Mouse (Mus musculus) 3134 (cell line): ENCODE results near the gene Midn.

Experiments used
- DNase-seq: peaks from one replicate; pipeline ENCODE4 v3.0.0-alpha.2; 2011; ENCODE audit warnings: low spot score; ENCODE audit not compliant: insufficient read length; ENCODE audit errors: extremely low read depth

The Midn gene

DNA sequence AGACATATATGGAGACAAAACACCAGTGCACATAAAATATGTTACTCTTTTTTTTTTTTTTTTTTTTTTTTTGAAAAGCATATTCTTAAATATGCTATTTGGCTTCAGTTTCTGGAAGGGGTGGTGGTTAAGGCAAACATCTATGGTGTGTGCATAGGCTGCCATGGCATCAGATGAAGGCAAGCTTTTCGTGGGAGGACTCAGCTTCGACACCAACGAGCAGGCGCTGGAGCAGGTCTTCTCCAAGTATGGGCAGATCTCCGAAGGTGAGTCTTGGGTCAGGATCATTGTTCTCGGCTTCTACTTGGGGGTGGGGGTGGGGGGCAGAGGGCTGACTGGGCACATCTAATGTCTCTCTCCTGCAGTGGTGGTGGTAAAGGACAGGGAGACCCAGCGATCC lies 21.6 kb downstream of the Midn start:
- no peak for DNase-seq

DNA sequence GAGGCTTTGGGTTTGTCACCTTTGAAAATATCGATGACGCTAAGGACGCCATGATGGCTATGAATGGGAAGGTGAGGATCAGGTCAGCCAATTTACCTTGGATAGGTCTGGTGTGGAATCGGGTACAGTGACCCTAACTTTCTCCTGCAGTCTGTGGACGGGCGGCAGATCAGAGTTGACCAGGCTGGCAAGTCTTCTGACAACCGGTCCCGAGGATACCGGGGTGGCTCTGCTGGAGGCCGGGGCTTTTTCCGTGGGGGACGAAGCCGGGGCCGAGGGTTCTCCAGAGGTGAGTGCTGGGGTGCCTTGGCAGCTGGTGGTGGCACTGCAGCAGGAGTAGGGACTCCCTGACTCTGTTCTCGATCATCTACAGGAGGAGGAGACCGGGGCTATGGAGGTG lies 22.0 kb downstream of the Midn start:
- DNase-seq = no peak

DNA sequence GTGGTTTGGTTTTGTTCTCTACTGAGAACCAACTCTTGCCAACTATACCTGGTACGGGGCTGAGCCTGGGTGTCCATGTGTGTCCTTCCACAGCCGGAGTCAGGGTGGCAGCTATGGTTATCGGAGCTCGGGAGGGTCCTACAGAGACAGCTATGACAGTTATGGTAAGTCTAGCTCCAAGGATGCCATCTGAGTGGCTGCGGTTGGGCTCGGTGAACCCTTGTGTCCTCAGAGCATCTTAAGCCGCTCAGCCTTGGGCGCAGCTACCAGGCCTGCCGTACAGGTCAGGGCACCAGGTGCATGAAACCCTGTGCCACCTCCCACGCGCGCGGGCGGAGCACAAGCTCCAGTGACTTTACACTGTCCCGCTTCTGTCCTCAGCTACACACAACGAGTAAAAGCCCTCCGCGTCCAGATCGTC lies 22.5 kb downstream of the Midn start:
- DNase-seq = no peak

DNA sequence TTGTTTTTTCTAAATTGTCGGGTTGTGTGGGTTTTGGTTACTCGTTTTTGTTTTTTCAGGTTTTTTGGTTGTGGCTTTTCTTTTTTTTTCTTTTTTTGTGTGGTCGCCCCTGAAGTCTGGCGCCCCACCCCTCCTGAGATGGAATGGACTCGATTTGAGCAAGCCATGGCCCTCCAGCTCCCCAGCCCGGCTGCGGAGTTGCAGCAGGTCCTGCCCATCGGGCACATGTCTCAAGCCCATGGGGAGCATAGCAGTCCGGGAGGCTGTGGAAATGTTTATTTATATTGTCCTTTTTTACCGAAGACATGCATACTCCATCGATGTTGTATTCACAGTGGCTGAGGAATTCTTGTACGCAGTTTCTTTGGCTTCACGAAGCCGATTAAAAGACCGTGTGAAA lies 23.2 kb downstream of the Midn start:
- DNase-seq = no peak

DNA sequence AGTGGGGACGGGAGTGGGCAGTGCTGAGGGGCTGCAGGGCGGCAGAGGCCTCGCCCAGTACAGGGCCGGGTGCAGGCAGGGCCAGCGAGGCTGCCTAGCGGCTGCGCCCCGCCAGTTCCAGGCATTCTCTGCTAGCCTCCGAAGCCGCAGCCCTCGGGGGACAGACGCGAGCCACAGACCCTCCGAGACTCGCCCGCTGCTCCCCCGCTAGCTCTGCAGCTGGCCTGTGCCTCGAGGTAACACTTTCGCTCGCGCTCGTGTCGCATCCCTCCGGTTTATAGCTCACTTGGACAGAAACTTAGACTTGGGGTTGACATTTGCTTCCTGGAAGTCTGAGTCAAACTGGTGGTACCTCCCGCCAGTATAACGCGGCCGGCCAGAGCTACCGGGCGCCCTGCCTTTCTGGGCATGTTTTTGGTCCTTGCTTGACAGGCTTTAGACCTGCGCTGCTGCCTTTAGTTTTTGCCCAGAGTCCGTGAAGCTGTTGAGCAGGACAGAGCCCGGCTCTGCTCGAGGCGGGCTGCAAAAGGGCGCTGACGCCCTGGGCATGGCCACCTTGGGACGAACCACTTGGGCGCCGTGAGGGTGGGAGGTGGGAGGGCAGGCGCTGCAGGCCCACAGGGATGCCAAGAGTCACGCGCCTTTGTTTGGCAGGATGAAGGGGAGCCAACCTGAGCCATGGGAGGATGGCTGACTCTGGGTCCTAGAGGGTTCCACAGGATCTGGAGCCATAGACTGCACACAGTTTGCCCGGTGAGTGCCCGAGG lies 23.9 kb downstream of the Midn start:
- DNase-seq = no peak

DNA sequence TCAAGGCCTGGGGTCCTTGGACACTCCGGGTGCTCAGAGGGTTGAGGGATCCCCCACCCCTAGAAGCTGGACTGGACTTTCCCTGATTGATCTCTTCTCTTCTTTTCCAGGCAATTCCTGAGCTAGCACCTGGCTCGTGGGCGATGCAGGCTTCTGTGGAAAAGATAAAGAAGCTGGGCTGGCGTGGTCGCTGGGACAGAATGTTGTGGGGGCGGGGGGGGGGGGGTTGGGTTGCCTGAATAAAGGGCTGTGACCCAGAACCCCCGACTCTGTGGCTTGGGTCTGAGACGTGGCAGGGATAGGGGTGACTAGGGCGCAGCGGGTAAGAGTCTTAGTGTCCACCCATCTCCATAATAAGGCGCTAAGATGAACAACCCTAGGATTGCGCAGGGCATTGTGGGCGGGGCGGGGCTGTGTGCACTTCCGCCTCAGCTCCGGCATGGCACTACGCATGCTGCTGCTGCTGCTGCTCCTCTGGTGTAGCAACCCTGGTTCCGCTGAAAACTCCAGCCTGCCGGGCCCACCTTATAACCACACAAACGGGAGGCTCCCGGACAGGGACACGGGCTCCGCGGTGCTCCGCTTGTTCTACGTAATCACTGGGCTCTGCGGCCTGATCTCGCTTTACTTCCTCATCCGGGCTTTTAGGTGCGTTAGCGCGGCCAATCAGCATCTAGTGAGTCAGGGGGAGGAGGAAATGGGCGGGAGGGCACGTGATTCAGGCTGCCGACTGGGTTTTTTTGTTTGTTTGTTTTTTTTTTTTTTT lies 24.6 kb downstream of the Midn start, which contains the start of gene 1600002K03Rik:
Gene 1600002K03Rik (plus strand): TSS at position 418 of the 766 bp plus-strand sequence.
- DNase-seq = peak; percentile 92

DNA sequence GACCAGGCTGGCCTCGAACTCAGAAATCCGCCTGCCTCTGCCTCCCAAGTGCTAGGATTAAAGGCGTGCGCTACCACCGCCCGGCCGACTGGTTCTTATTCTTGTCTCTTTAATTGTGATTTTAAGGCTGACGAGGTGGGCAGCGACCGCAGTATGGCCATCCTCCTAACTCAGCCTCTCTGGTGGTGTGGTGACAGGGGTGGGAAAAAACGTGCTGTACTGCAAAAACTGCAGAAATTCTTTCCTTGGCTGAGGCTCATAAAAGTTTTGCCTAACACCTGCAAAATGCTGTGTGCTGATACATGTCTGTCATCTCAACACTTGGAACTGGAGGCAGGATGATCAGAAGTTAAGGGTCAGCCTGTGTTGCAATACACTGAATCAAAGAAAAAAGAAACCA lies 25.3 kb downstream of the Midn start:
- DNase-seq = no peak

DNA sequence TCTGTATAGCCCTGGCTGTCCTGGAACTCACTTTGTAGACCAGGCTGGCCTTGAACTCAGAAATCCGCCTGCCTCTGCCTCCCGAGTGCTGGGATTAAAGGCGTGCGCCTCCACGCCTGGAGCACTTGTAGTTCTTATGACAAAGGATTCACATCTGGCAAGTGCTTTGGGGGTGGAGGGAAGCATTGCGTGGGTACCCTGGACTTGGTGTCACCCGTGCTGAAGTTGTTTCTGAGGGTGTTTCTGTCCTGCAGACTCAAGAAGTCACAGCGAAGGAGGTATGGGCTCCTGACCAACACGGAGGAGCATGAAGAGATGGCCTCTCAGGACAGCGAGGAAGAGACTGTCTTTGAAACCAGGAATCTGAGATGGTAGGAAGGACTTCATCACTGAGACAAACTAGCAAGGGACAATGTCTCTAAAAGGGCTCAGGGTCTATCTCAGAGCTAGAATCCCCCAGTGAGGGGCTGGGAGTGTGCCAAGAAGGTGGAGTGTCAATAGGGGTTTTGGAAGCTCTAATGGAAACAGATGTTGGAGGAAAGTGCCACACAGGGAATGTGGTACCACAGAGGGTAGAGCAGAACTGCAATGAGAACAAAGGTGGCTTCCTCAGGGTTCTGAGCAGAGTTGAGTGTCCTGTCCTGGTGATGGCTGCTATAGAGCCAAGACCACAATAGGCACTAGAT lies 26.0 kb downstream of the Midn start:
- no peak for DNase-seq

DNA sequence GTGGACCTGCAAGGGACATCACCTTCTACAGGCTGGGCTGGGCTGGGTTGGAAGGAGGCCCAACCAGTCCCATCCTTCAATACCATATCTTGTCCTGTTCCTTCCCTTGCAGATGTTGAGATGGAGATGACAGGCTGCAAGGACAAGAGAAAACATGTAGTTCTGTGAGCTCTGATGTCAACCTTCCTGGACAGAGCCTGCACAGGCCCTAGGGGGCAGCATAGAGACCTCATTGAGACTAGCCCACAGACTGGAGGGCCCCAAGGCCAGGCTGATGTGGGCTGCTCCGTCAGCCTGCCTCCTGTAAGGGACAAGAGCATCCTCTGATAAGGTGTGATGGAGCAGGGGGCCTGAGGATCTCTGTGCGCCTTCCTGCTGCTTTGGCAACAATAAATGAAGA lies 26.6 kb downstream of the Midn start:
- DNase-seq = no peak

DNA sequence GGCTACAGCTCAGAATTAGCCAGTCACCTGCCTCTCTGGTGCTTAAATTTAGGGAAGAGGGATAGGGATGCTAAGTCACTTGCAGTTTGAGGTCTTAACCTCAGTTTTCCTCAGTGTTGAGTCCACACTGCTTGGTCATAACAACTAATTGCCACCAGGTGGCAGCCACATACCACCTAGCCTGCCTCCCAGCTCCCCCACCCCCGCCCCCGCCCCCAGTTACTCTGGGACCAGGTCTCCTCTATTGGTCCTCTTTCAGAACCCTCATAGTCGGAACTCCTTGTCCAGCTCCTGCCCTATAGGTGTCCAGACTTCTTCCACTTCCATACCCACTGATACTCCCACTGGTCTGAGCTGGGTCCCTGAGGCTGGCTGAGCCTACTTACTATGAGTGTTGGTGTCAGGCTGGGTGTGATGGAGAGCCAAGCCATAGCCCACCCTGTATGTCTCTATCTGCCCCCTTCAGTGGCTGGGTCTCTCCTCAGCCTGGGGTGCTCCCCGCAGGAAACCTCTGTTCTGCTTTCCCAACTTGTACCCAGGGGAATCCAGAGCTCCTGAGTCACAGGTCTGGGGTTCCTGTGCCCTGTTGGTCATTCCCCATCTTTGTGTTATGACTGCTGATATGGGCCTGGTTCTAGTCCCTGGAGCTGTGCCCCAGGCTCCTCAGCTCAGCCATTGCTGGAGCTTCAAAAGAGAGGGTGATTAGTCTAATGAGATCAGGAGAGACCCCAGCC lies 27.6 kb downstream of the Midn start:
- no peak for DNase-seq

DNA sequence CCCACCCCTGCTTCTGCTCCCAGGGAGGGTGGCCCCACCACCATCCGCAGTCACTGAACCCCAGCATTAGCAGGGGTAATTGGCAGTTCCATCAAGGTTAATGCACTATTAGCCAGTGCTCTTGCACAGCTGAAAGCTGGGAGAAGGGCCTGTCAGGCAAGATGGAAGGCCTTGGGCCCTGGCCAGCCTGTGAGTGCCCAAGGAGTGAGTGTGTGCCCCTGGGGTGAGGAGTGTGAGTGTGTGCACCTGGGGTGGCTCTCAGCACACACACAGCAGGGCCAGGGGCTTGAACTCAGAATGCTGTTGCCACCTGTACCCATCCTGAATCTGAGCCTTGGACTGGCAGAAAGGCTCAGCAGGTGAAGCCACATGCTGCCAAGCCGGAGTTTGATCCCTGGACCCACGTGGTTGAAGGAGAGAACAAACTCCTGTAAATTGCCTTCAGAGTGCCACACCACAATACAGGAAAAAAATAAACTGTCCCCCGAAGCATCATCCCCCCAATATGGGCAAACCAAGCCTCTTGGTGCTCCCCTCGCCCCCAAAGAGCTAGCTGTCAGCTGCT lies 28.3 kb downstream of the Midn start:
- no peak for DNase-seq

DNA sequence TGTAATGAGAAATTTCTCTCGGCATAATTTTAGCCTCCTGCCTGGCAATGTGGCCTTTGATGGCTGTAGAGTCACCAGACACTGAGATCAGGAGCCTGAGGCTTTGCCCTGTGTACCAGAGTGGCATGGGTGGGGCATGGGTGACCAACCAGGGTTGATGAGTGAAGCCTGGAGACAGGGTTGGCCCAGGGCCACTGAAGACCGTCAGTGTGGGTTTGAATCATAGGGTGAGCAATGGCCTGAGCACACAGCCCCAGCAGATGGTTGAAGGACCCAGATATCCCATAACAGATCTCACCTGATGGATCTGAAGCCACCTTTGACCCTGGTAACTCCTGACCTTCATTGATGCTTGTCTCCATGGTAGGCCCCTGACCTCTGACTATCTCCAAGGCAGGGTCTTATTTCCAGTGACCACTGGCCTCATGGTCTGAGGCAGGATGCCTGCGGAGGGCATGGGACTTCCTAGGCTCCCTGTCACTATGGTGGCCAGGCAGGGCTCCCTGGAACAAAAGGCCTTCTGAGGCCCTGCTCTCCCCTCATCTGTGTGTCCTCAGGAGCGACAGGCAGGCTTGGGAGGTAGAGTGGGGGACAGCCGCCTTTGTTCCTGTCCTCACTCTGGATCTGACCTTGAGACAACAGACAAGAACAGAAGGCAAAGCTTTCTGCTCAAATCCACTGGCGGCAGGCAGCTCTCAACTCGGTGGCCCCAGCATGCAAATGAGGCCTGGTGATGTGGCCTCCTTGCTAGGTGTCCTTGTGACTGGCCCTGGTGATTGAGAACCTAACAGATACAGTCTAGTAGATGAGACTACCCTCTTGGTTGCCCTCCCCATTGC lies 29.6 kb downstream of the Midn start:
- DNase-seq = peak; percentile 74

DNA sequence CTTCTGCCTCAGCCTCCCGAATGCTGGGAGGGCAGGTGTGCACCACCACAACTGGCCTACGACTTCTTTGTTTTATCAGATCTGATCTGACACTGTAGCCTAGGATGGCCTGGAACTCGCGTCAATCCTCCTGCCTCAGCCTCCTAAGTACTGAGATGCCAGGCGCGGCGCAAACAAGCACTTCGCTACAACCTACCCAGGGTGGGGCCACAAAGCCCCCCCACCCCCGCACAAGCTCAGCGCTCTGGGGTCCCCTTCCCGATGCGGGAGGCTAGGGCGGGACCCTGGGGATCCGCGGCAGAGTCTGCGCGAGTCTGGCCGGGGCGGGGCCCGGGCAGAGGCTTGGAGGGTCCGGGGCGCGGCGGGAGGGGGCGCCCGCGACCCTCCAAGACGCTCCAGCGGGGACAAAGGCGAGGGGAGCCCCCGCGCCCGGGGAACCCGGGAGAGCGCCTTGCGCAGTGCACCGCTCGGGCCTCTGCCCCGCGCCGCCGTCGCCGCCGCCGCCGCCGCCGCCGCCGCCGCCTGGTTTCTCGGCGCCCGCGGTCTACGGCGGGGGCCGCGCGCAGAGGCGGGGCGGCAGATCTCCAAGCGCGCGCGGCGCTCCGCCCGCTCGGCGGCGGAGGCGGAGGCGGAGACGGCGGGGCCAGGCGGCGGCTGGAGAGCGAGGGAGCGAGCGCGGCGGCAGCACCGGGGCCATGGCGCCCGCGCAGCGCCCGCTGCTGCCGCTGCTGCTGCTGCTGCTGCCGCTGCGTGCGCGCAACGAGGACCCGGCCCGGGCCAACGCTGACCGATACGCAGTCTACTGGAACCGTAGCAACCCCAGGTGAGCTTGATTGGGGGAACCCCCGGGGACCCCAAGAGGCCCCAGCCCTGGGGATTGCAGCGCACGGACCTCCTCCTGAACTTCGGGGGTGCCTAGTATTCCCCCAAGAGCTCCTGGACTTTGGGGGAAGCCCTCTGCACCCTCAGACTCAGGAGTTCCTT lies 31.3 kb downstream of the Midn start, which contains the start of gene Efna2:
Gene Efna2 (plus strand): TSS at position 415 of the 984 bp plus-strand sequence.
- DNase-seq = no peak

DNA sequence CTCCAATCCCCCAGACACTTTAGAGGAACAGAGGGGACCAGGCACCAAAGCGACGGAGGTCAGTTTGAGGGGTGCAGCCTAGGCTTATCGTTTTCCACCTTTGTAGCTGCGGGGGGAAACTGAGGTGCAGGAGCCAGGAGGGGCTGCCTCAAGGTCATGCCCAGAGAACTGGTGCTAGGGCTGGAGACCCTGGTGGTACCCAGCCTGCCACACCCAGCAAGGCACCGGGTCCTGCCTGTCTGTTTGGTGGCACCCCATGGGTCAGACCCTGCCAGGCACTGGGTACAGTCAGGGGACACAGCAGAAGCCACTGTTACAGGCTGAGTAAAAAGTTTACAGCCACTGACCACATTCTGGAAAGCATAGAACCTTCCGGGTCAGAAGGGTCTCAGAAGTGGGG lies 32.2 kb downstream of the Midn start:
- no peak for DNase-seq

DNA sequence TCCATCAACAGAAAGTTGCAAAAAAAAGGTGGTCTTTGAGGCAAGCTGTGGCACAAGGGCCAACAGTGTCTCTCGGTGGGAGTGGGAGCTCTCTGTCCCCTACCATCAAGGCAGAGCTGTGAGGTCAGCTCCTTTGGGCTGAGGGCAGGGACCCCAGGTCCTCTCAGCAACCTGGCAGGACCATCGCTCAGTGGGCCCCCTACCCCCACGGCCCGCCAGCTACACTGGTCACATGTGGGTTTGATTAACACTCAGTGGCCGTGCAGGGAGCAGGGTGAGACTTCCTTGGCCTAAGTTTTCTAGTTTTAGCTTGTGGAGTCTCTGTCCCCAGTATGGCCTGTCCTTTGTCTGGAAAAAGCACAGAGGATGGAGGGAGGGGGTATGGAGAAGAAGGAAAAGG lies 32.8 kb downstream of the Midn start:
- DNase-seq = no peak

DNA sequence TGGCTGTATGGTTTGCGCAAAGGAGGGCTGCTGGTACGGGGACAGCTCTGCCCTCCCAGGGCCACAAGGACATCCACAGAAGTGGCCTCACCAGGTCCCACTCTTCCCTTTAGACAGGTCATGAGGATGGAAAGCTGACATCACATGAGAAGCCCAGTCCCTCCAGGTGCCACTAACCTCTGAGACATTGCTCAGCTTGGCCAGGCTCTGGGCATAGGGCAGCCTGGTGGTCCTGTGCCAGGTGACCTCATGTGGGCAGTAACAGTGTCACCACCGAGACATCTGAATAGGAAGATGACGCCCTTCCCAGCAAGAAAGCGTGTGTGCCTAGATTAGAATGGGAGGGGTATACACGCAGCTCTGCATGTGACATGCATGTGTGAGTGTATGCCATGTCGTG lies 34.5 kb downstream of the Midn start:
- no peak for DNase-seq

DNA sequence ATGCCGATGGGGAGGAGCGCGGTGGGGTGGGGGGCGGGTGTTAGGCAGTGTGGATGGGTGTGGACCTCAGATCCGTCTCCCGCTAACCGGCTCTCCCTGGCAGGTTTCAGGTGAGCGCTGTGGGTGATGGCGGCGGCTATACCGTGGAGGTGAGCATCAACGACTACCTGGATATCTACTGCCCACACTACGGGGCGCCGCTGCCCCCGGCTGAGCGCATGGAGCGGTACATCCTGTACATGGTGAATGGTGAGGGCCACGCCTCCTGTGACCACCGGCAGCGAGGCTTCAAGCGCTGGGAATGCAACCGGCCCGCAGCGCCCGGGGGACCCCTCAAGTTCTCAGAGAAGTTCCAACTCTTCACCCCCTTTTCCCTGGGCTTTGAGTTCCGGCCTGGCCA lies 38.6 kb downstream of the Midn start:
- no peak for DNase-seq

DNA sequence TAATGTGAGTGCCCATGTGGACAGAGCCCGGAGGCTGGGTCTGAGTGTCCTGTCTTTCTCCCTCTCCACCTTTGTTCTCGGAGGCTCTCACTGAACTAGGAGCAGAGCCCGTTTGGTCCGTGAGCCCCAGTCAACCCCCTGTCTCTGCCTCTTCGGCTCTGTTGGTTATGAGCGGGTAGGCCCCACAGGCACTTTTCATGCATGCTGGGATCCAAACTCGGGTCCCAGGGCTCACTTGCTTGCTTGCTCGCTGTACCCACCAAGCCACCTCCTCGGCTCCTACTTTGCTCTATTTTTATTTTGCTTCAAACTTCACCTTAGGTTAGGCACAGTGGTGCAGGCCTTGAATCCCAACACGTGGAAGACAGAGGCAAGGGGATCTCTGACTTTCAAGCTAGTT lies 39.7 kb downstream of the Midn start:
- DNase-seq = no peak
